Mouse (Mus musculus): ENCODE data around the gene Sec23b. TPM values are rescaled to one million over a fixed set of nuclear protein-coding genes. Genes with fewer than 3 reads are reported as not detected.
A peak's percentile ranks its signal among the peaks of the same experiment; 100 is the strongest.

Sec23b gene
- total RNA-seq (2021) = 10 to 100 TPM; 46.1 to 46.6 TPM
- long read RNA-seq, experiment 1, transcript Sec23b-201 (20 exons, 2,779 nt) = major isoform, 21 of 78 reads
- long read RNA-seq, experiment 1, partial matches to known transcripts = 20 of 78 reads
- long read RNA-seq, experiment 1, other reads (novel, unspliced or antisense) = 37 of 78 reads
- long read RNA-seq, experiment 2, transcript Sec23b-201 (20 exons, 2,779 nt) = major isoform, 21 of 95 reads
- long read RNA-seq, experiment 2, partial matches to known transcripts = 14 of 95 reads
- long read RNA-seq, experiment 2, other reads (novel, unspliced or antisense) = 60 of 95 reads

DNA sequence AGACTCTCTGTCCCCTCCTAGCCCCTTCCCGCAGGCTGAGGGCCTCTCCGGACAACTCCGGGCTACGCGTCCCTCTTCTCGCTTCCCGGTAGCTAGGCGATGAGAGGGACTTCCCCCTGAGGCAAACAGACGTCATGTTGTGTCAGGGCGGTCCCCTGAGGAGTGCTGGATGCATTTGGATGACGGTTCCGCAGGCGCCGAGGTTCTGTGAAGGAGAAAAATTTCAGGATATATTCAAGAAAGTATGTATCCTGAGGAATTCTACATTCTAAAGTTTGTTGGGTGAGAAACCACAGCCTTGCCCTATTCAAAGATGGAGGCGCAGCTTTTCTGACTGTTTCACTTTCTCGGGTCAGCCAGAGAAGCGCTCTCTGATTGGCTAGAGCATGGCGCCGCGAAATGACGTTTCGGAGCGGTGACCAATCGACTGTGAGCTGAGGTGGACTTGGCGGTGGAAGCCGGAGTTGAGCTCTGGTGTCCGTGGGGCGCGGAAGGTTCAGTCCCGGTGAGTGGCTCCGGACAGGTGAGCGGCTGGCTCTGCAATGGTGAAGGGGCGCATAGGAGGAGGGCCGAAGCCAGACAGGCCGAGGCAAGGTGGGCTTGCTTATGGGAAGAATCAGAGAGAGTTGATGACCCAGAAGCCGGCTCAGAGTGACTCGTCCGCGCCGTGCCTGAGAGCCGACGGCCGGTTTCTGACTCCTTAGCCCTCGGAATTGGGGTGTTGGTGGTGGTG is at the start of gene Sec23b:
TSS of gene Sec23b (plus strand) at position 410 of the 733 bp plus-strand sequence.
- H3K27ac ChIP-seq = peak within 1 kb of the TSS; percentile 96
- DNase-seq (ENCODE audit: low spot score in 2 of 2) = peak; percentile 97
- TF ChIP-seq CTCF (conservative IDR thresholded peaks at IDR 0.05) = no peak
- peak within 1 kb of the TSS; percentile 92 for H3K4me3 ChIP-seq

DNA sequence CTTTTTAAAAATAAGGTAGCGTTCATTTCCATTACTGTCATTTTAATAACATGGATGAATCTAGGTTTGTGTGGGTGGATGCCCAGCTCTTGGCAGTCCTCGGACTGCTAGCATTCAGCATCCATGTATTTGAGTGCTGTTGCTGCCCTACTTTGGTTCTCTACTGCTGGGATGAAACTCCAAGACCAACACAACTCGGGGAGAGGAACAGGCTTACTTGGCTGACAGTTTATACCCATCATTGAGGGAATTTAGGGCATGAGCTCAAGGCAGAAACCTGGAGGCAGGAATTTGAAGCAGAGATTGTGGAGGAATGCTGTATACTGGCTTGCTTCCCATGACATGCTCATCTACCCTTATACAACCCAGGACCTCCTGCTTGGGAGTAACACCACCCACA is 41.4 kb upstream of the Sec23b start:
- no peak for TF ChIP-seq CTCF (conservative IDR thresholded peaks at IDR 0.05)
- no peak overlapping the region for H3K4me3 ChIP-seq
- no peak for DNase-seq (ENCODE audit: low spot score in 2 of 2)
- no peak overlapping the region for H3K27ac ChIP-seq

DNA sequence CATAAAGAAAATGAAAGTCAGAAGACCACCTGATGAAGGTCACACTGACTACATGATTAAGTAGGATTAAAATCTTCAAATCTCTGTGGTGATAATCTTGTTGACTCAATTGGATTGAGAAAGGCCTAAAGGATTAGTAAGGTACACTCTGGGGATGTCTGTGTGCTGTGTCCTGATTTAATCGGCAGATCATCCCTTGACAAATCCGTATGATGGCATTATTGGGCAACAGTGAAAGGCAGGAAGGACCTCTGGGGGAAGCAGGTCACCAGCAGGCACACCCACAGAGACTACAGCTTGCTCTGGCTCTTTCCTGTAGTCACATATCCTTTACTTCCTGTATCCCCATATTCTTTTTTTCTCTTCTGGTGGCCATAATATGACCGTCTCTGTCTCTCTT is 36.3 kb upstream of the Sec23b start:
- Histone ChIP-seq H3K27ac (no peak overlapping the region), H3K4me3 (no peak overlapping the region)
- DNase-seq (ENCODE audit: low spot score in 2 of 2) = no peak
- no peak for TF ChIP-seq CTCF (conservative IDR thresholded peaks at IDR 0.05)

DNA sequence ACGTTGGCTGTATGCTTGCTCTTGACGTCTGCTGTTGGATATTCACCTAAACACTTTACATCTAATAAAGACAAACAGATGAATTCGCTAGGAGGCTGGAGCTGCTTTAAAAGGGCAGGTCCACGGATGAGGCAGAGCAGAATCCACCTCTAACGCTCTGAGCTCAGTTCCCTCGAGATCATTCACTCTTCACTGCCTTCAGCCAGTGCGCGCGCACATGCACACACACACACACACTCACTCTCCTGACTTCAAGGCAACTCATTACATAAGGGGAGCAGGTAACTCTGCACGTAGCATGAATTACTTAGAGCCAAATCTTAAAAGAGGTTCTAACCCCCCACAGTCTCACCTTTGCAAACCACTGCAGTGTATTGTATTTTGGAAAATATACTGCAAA is 30.2 kb upstream of the Sec23b start:
- TF ChIP-seq CTCF (conservative IDR thresholded peaks at IDR 0.05) = no peak
- DNase-seq (ENCODE audit: low spot score in 2 of 2) = no peak
- Histone ChIP-seq H3K27ac (peak overlapping the region; percentile 98; the same call in 1 of the 2 replicates), H3K4me3 (peak overlapping the region; percentile 99)

DNA sequence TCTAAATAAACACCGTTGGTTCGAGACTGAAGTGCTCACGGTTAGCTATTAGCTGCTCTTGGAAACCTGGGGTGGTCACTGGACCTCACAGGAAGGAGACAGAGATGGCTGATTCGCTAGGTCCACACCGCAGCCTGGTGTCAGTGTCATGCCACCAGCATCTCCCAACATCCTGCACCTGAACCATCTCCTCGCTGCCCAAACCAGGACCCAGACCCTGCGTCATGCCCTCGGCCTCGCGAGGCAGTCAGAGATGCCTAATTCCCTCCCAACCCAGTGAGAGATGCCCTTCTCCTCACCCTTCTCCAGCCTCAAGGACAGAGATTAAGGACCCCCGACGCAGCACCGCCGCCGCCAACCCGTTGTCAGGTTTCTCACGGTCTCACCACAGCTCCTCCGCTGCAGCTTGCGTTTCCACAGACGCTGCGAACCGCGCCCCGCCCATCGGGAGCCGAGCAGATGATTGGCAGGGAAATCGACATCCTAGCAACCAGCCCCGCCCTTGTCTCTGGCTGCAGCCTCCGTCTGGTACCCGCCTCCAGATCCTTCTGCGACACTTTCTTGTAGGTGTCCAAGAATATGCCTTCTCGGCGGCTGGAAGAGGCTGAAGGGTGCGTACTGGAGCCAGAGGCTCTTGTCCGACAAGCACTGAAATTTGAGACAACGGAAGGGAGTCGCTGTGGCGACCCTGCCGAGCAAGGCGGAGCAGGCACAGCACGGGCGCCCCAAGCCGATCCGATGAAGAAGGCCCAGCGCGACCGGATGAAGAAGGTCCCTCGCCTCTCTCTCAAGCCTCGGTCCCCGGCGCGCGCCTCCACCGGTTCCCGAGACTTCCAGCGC is 28.8 kb upstream of the Sec23b start, which contains the start of the genes Dzank1 and Polr3f:
TSS of gene Dzank1 (minus strand) at position 434 of the 840 bp plus-strand sequence.
TSS of gene Polr3f (plus strand) at position 738 of the 840 bp plus-strand sequence.
- peak within 1 kb of the TSS; percentile 98 for H3K27ac ChIP-seq
- H3K4me3 ChIP-seq = peak within 1 kb of the TSS; percentile 99
- DNase-seq (ENCODE audit: low spot score in 2 of 2) = peak; percentile 97
- TF ChIP-seq CTCF (conservative IDR thresholded peaks at IDR 0.05) = peak; percentile 15; the same call in 1 of the 2 replicates

DNA sequence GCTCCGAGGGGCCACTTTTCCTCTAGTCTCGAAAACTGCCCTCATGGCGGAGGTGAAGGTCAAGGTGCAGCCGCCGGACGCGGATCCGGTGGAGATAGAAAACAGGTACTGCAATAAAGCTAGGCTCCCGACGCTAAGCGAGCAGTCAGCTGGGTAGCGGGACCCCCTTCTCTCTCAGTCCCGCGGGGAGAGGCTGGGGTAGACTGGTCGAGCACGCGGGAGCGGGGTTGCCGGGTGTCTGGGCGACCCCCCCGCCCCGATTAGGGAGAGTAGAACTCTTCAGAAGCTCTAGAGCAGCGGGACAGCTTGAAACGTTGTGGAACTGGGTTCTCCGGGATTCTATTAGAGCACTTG is 28.2 kb upstream of the Sec23b start:
- TF ChIP-seq CTCF (conservative IDR thresholded peaks at IDR 0.05) = no peak
- no peak for DNase-seq (ENCODE audit: low spot score in 2 of 2)
- peak overlapping the region; percentile 99 for H3K4me3 ChIP-seq
- peak overlapping the region; percentile 98 for H3K27ac ChIP-seq

DNA sequence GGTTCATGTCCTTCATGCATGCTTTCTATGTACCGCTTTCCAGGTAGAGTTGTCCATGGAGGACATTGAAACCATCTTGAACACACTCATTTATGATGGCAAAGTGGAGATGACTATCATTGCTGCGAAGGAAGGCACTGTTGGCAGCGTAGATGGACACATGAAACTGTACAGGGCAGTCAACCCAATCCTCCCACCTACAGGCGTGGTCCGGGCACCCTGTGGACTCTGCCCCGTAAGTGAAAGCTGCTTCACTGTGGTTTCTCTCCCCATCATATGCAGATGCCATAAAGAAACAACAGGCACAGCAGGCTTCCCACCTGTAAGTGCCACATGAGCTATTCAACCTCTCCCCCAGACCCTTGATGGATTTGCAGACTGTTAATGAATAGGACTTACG is 18.9 kb upstream of the Sec23b start:
- no peak overlapping the region for H3K27ac ChIP-seq
- H3K4me3 ChIP-seq = no peak overlapping the region
- no peak for DNase-seq (ENCODE audit: low spot score in 2 of 2)
- no peak for TF ChIP-seq CTCF (conservative IDR thresholded peaks at IDR 0.05)

DNA sequence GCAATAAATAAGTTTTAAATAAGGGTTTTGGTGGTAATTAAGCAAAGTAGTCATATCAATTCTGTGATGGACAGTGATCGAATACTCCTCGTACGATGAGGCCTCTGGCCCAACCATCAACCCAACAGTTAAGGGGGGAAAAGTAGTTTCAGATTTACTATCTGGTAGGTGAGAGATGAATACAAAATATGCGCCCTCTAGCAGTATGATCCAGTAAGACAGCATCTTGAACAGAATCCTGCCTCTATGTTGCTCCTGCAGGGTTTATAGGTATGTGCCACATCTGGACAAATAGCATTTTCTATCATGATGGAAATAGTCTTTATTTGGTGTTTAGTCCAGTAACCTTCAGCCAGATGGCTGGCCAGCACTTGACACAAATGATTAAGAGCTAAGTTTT is 14.8 kb upstream of the Sec23b start:
- H3K4me3 ChIP-seq = no peak overlapping the region
- DNase-seq (ENCODE audit: low spot score in 2 of 2) = no peak
- TF ChIP-seq CTCF (conservative IDR thresholded peaks at IDR 0.05) = peak; percentile 62
- no peak overlapping the region for H3K27ac ChIP-seq

DNA sequence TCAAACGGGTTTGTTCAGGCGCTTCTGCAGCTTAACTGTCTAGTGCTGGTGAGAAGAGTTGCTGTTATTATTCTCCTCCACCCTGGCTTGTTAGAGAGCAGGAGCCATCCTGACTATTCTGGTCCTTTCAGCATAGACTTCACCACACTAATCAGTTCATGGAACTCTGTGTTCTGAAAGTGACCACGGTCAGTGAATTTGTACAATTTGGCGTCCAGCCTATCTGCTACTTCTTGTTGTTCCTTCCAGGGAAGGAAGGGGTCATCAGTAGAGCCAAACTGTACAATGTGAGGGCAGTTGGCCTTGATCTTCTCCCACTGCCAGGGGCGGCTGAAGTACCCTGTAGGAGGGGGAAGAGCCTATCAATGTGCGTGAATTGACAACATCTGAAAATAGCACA is 12.4 kb upstream of the Sec23b start:
- no peak for TF ChIP-seq CTCF (conservative IDR thresholded peaks at IDR 0.05)
- no peak overlapping the region for H3K27ac ChIP-seq
- no peak overlapping the region for H3K4me3 ChIP-seq
- no peak for DNase-seq (ENCODE audit: low spot score in 2 of 2)

DNA sequence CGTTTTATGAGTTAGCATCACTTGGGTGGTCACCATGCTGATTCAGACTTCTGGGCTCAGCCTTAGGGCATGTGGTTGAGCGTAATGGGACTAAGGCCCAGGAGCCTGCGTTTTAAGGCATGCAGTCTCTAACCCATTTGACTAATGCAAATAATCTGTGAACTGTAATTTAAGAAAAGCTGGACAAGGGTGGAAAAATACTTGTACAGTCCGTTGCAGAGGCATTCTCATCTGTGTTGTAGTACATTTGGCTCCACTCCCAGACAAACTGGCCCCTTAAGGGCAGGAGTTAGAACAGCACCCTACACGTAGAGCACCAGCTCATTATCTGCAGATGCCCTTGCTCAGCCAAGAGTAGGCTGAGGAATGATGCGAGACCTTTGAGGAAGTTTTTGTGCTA is 11.4 kb upstream of the Sec23b start:
- Histone ChIP-seq H3K4me3 (no peak overlapping the region), H3K27ac (no peak overlapping the region)
- DNase-seq (ENCODE audit: low spot score in 2 of 2) = no peak
- no peak for TF ChIP-seq CTCF (conservative IDR thresholded peaks at IDR 0.05)

DNA sequence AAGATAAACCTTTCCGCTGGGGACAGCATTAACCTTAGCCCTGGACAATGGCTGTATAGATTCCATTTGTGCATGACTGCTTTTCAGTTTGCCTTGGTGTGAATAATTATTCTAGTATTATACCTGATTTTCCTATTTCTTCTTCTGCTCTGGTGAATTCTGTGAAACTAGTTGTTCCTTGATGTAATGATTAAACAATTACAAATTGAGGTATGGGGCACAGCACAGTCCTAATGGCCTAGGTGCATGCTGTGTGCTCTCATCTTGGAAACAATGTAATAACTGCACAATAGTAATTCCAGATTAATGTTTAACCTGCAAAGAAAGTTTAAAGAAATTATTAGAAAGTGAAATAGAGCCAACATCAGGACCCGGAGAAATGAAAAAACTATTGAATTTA is 11.0 kb upstream of the Sec23b start:
- no peak overlapping the region for H3K4me3 ChIP-seq

DNA sequence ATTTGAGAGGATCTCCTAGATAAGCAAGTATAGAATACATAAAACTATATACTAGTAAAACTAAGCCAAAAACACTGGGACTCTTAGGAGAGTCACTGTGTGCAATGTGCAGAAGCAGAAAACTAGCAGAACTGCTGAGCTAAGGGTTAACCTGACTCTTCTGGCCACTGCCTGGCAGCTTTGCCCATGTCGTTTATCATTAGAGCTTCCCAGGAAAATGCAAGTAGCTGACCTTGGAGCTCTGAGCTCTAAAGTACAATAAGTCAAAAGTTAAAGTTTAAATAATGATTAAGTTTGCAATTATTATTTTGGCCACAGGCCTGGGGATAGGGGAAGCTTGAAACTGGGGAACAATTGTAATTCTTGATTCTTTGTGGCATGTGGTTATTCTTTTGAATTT is 10.5 kb upstream of the Sec23b start:
- TF ChIP-seq CTCF (conservative IDR thresholded peaks at IDR 0.05) = no peak
- Histone ChIP-seq H3K4me3 (no peak overlapping the region), H3K27ac (no peak overlapping the region)
- DNase-seq (ENCODE audit: low spot score in 2 of 2) = no peak

More for the DNA sequence above, 11.0 kb upstream of the Sec23b start:
- no peak overlapping the region for H3K27ac ChIP-seq
- no peak for DNase-seq (ENCODE audit: low spot score in 2 of 2)
- no peak for TF ChIP-seq CTCF (conservative IDR thresholded peaks at IDR 0.05)

DNA sequence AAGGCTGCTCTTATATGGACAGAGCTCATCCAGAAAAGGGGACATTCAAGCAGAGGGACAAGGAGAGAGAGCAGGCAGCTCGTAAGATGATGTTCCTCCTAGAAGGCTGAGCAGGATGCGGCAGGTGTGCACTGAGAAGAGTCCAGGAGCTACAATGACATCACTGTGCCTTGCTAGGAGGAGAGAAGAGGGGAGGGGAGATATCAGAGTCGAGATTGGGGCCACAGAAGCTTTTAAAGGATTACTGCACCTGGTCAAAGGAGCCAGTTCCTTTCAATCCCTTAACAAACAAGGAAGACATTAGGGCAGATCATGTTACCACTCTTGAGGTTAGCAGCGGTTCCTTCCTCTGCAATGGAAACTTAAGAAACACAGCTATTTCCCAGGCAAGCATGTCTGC is 8.5 kb upstream of the Sec23b start:
- DNase-seq (ENCODE audit: low spot score in 2 of 2) = no peak
- no peak overlapping the region for H3K27ac ChIP-seq
- H3K4me3 ChIP-seq = no peak overlapping the region
- TF ChIP-seq CTCF (conservative IDR thresholded peaks at IDR 0.05) = no peak

All from layer of hippocampus, adult 2 months (tissue).